Mouse (Mus musculus): Measurements from ENCODE around the gene Fbln5.
A peak's percentile ranks its signal among the peaks of the same experiment; 100 is the strongest.

Fbln5 gene

DNA sequence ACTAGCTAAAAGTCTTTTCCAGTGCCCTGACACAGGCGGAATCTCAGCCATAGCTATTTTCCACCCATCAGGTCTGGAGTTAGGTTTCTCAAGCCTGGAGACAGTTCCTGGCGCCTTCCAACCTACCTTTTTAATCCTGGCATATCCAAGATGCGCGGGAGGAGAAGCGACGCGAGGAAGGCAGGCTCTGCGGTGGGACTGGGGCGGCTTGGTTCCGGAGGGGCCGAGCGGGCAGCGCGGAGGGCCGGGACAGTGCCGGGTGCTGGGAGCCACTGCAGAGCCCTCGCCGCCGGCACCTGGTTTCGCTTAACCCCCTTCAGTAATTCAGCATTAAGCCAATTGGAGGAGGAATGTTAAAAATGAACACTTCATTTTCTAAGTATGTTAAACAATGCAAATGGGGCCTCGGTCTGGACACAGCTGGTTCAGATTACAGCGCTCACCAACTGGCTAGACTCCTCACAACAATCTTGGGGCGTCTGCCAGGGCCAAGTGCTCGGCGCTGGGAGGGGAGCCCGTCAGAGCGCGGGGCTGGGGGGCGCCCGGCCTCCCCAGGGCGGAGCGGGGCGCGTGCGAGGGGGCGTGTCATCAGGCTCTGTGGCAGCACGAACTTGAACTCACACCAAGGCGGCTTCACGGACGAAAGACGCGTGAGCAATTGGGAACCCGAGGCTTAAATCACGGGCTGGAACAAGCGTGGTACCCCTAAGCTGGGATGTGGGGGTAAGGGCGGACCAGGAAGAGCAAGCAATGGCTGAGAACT lies at the start of gene Fbln5:
Gene Fbln5 (minus strand): TSS at position 448 of the 763 bp plus-strand sequence.
- peak; percentile 36 for DNase-seq (ENCODE audit: low read depth, low spot score)

DNA sequence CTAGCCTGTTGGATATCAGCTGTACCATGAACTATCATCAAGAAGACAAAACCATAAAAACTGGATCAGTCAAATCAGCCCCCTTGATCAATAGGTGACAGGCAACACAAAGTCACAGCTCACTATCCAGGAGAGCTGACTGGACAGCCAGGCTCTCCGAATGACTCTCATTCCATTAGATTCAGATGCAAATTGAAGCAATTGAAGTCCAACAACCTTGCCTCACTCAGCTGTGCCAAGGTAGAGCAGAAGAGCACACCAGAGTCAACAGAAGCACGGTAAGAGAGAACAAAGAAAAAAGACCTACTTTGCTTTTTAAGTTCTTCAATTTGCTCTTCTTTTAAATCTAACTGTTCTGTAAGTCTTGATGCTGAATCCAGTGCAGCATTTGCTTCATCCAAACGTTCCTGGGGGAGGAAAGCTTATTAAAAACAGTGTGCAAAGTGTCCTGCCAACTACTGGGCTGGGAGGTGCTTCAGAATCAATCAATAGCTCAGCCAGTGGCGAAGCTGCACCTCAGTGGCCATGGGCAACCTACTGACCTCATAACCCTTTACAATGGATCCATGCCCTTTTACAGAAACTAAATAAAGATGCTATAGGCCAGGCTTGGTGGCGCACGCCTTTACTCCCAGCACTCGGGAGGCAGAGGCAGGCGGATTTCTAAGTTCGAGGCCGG lies 43.6 kb upstream of the Fbln5 start:
- DNase-seq (ENCODE audit: low read depth, low spot score), result no peak

DNA sequence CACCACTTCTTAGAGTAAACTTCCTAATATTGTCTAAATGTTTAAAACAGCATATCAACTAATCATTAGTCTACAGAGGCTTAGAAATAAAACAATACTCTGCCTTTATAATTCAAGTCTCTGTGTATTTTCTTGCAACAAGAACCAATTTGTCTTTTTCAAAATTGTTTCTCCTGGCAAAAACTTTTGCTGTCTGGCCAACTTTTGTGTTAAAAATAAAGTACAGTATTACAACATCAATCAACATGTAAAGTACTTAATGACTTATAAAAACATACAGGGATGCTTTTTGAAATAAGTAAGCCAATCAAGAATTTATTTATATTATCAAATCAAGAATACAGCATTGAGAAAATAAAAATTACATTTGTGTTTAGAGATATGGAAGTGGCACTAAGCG lies 41.4 kb upstream of the Fbln5 start:
- no peak for DNase-seq (ENCODE audit: low read depth, low spot score)

DNA sequence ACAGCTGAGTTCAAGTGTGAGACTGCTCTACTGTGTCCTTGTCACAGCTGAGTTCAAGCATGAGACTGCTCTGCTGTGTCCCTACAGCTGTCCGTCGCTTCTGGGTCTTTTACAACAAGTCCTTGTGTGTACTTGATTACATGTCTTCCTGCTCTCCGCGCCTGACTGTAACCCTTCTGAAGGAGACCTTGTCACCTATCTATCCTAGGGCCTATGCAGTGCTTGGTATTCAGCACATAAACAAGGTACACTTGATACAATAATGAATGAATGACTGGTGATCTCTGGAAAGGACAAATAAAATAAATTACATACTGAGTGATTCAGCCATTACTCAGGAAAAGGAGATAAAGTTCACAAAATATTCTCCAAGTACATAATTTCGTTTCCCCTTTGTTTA lies 39.2 kb upstream of the Fbln5 start:
- DNase-seq (ENCODE audit: low read depth, low spot score), result no peak

DNA sequence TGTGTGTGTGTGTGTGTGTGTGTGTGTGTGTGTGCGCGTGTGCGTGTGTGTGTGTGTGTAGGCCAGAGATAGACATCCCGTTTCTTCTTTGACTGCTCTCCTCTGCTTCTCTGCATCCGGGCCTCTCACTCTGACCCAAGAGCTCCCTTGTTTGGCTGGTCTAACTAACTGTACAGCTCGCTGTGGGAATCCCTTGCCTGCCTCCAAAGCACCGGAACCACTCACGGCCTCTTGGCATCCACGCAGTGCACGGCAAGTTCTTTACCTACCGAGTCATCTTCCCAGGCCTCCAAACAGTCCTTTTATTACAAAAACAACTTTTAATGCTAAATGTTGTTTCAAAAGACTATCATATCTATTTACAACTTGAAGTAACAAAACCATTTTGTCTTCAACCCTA lies 35.5 kb upstream of the Fbln5 start:
- DNase-seq (ENCODE audit: low read depth, low spot score), result no peak

DNA sequence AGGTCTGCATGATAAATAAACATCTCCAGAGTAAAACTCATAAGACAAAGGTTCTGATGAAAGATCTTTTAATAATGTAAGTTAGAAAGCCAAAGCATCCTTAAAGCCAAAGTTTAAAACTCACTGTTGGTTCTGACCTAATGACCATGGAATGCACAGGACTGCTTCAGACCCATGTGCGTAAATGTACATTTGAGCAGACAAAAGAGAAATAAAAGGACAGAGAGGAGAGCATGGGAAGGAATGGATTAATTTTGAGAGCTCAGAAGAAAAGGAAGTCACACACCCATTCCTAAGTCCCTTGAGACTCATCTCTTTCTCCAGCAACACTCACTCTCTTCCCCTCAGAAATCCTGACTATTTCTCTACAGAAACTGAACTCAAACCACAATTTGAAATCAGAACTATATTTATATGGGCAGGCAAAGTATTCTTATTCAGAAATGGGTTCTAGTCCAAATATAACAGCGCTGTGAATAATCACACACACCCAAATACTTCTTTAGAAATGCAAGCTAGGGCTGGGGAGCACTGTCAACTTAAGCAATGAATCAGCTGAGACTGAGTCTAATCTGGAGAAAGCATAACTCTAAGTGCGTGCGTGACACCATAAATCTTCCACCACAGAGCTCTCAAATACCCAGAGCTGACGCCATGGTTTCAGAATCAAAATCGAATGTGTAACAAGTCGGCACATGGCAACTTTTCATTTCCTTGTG lies 33.1 kb upstream of the Fbln5 start:
- peak; percentile 65 for DNase-seq (ENCODE audit: low read depth, low spot score)

DNA sequence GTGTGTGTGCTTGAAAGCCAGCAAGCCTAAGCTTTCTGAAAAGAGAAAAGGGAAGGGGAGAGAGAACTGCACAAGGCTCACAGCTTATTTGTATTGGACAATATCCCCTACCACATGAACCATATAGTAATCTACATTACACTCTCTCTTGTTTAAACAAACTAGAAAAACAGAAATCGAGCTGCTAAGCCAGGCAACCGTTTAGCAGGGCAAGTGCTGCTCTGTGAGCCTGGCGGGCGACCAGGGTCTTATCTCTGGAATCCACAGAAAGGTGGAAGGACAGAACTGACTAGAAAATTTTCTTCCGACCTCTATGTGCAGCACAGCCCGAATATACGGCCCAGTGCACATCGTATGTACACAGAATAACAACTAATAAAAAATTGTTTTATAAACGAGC lies 32.5 kb upstream of the Fbln5 start:
- no peak for DNase-seq (ENCODE audit: low read depth, low spot score)

DNA sequence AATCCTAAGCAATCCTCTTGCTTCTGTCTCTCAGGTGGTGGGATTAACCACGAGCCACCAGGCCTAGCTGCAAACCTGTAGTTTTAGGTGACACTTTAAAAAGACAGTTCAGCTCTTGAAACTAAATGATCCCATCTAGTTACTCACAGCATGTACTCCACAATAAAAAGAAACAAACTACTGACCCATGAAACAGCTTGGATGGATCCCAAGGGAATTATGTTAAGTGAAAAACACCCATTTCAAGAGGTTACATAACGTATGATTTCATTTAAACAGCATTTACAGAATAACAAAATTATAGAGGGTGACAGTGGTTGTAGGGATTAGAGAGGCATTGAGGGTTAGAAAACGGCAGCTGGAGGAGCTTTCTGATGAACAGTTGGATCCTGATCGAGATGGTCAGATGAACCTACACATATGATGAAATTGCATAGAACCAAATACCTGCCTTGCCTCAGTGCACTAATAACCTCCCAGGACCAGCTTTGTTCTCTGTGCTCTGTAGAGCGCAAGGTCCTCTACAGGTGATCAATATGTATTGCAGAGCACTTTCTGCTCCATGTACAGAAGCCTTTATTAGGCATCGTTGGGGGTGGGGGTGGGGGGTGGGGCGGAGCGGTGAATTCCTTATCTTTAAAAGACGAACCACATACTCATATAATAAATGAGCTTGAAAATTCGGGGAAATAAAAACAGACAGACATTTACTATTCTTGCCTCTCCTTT lies 17.9 kb upstream of the Fbln5 start:
- no peak for DNase-seq (ENCODE audit: low read depth, low spot score)

DNA sequence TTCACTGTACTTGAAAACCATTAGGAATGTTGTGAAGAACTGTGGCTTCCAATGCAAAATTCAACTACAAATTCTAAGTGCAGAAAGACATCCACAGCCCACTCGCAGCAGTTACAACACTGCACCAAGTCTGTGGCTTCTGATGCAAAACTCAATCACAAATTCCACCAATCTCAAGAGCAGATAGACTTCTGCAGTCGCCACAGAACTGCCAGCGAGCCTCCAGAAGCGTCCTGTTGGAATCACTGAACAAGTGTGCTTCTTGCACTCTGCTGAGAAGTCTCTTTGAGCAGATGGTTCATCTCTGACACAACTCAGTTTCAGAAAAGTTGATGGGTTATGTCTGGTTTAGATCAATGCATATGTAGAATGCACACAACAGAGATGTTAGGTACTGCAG lies 15.9 kb upstream of the Fbln5 start:
- DNase-seq (ENCODE audit: low read depth, low spot score), result no peak

DNA sequence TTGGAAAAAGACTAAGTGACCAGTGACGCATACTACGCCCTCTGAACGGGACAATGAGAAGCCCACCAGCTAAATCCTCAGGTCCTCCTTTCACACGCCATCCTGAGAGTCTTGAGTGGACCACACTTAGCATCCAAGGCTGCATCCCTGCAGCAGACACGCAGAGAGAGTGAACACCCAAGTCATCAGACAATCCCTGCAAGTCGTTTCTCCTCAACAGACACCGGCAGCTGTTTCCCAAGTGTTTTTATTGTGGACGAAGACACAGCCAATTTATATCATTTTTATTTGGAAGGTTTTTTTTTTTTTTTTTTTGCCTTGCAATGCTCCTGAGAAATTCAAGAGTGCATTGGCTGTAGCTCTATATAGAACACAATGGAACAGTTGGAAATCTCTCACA lies 14.9 kb upstream of the Fbln5 start:
- no peak for DNase-seq (ENCODE audit: low read depth, low spot score)

DNA sequence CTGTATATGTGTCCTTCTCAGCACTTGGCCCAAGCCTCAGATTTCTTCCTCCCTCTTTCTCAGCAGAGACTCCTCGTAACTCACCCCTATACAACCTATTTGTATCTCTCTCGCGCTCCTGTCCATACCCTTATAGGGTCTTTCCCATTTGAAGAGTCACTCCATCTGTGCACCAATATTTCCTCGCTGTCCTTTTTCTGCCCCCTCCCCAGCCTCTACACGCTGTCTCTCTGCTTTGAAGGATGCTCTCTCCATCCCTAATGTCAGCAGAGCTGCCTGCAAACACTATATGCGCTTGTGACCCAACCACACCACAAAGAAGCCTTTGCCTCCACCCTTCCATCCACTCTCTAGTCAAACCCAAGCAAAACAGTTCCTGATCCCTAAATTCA lies 14.3 kb upstream of the Fbln5 start:
- DNase-seq (ENCODE audit: low read depth, low spot score), result no peak

DNA sequence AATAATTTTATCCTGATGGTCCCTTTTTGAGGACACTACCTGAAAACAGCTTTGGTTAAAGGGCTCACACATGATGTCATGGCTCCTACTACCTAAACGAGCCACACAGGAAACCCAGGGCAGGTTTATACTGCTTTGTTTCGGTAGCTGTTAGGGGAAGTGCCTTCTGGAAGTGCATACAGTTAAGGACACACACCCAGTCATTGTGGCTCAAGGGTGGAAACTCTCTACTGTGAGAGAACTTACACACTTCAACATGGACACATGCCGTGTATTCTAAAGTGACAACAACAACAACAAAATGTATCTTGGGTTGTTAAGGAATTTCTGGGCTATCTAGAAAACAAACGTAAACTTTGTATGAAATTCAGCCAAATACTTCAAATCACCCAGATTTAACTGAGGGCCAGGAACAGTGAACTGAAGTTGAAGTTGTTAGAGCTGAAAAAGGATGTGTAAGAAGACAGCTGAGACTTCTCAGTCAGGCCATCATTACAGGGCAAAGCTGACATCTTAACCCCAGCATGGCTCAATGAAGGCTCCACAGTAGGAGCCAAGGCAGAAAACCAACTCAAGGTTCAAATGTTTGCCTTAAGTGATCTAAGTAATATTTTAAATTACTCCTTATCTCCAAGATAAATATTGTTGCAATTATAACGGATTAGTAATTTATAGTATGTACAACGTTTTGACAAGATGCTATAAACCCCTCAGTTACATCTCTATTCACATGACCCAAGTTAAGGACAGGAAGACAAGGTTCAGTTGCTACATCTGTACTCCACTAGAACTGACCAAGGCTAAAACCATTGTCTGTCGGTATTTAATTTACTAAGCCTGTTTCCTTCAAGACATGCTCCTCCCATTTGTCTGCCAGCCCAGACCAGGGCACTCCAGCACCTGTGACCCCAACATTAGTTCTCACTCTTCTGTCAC lies 13.6 kb upstream of the Fbln5 start:
- DNase-seq (ENCODE audit: low read depth, low spot score), result no peak

DNA sequence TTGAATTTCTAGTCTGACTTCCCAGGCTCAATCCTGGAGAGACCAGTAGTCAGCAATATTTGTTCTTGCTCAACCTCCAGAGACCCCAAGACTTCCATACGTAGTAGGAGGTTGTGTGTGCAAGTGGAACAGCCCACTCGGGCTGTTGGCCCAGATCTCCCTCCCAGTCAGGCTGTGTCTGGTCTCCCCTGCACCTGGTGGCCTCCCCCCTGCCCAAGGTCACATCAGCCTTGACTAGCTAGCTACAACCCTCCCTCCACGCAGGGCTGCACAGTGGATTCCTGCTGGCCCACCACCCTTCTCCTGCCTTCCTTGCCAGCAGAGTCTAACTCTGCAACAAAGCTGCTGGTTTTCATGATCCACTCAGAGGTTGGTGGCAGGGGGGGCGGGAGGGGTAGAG lies 12.4 kb upstream of the Fbln5 start:
- DNase-seq (ENCODE audit: low read depth, low spot score), result peak; percentile 6

DNA sequence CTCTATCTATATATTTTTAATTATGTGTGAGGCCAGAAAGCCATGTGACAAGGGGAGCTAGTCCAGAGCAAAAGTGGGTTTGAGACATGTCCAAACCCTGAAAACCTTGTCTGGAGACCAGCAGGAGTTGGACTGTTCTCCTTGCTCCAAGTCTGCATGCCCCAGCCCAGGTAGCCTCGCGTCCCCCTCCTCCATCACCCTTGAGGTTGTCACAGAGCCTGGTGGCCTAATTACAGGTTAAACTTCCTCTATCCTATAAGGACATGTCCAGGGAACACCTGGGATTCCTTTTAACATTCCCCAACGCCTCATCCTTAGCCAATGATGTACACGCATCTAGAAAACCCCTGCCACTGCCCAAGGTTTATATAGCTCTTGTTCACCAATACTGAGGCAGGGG lies 4.3 kb upstream of the Fbln5 start:
- DNase-seq (ENCODE audit: low read depth, low spot score), result no peak

DNA sequence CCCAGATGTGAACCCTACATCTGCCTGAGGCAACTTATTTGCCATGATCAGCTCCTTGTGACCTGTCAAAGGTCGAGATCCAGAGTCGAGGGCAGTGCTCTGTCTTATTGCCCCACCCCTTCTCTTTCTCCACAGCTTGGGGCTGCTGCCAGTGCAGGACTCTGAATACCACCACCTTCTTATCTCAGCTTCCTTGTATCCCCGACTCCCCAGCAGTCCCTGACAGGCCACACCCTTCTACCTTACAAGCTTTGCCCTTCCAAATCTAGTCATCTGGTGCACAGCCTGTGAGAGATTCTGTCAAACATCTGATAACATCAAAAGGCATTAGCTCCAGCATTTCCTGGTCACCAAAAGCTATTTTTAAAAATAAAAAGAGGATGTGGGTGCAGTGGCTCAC lies 2.7 kb upstream of the Fbln5 start:
- no peak for DNase-seq (ENCODE audit: low read depth, low spot score)

DNA sequence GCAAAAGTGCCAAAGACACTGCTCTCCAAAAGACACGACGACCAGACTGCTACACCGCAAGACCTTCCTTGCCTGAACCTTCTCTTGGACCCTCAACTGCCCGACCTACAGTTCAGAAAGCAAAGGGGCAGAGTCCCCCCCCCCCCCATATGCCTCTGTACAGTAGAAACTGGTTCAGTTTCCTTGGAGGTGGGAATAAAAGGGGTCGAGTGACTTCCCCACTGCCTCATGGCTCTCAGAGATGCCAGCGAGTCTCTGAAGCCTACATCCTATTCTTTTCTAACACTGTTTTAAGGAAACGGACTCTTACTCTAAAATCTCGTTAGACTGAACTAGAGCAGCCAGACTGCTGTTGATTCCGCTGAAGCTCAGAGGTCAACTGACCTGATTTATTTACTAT lies 715 bp upstream of the Fbln5 start:
- DNase-seq (ENCODE audit: low read depth, low spot score), result no peak

DNA sequence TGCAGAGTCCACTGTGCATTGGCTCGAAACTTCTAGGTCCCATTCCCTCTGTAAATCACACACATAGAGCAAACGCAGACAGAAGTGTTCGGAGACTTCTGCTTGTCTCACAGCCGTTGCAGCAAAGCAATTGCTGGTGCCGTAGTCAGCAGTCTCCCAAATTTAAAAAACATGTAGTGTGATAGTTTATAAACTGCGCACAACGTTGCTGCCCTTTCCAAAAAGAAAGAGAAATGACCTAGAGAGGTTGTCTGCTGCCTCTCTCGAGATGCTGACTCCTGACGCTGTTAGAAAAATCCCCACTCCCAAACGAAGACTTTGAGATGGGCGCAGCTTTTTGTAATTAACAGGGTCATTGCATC lies 628 bp downstream of the Fbln5 start:
- DNase-seq (ENCODE audit: low read depth, low spot score), result peak; percentile 16

DNA sequence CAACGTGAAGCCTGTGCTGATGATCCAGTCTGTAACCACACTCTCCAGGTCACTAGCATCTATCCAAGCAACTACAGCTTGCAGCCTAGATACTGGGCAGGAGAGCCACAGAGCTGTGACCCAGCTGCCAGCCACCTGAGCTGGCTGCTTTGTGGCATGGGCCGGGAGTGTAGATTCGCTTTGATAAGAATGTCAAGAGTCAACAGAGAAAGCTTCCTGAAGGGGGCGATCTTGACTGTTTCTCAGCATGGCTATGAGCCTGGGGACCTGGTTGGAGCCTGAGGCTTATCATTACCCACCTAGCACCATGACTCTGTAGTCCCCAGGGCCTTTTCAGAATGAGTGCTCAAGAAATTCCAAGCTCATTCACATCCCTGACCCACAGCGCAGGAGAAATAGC lies 2.0 kb downstream of the Fbln5 start:
- DNase-seq (ENCODE audit: low read depth, low spot score), result peak; percentile 54

DNA sequence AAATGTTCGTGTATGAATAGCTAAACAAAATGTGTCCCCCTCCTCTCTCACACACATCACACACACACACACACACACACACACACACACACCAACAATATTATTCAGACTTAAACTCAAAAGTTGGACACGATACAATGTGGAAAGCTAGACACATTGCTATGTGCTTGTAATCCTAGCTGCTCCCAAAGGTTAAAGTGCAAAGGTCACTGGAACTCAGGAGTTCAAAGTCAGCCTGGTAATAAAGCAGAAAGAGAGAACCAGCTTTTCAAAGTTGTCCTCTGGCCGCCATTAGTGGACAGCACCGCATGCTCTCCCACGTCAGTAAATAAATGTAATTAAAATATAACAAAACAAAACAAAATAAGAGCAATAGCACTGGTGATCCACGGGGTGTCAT lies 3.1 kb downstream of the Fbln5 start:
- no peak for DNase-seq (ENCODE audit: low read depth, low spot score)

DNA sequence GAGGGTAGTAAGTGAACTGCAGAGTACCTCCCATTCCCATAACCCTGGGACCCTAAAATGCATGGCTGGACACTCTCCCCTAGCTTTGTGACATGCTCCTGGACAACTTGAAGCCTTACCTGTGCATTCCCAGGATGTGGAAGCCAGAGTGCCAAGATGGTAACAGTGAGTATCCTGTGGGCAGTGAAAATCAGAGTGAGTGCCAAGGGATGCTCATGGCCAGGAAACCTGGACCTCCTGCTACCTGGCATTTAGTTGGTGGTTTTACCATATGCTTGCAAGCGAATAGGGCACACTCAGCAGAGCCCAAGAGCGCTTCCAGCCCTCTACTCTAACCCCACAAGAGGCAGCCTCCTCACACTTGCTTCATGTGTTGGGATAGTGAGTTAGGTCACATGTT lies 4.4 kb downstream of the Fbln5 start:
- peak; percentile 81 for DNase-seq (ENCODE audit: low read depth, low spot score)

DNA sequence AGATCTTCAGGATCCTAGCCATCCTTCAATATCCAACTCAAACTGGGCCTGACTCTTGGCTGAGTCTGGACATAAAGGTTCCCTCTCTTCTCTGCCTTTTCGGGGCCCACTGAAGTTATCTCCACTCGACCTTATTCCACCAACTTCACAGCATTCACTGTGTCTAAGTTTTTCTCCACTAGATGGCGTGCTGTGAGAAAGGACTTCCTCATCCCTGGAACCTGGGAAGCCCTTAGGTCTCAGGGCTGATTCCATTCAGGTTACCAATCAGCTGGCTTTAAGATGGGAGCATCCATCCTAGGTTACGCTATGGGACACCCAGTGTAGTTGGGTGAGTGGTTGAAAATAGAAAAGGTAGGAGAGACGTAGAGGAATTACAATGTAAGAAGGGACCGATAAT lies 7.7 kb downstream of the Fbln5 start:
- DNase-seq (ENCODE audit: low read depth, low spot score), result peak; percentile 51
